Mouse (Mus musculus) midbrain, embryonic 10.5 days (tissue): ENCODE measurements around the gene Kras. TPM values are rescaled to one million over a fixed set of nuclear protein-coding genes. Genes with fewer than 3 reads are reported as not detected.
A peak's percentile ranks its signal among the peaks of the same experiment; 100 is the strongest.

Source experiments
- DNase-seq: peaks from one replicate; pipeline ENCODE4 v3.0.0-alpha.2; 2017; ENCODE audit warnings: low spot score
- H3K27ac ChIP-seq: fragments of 300-500 bp; sonication (generic); replicated peaks from 2 replicates; pipeline ENCODE4 v1.5.1; 2016; ENCODE audit warnings: mild to moderate bottlenecking
- H3K27me3 ChIP-seq: fragments of 300-500 bp; sonication (generic); 2 replicates; pipeline ENCODE4 v1.6.1; 2016; ENCODE audit warnings: low read depth, mild to moderate bottlenecking; ENCODE audit not compliant: poor library complexity, severe bottlenecking
- H3K36me3 ChIP-seq: fragments of 300-500 bp; sonication (generic); 2 replicates; pipeline ENCODE4 v1.6.1; 2016; ENCODE audit warnings: mild to moderate bottlenecking, moderate library complexity
- H3K4me1 ChIP-seq: fragments of 300-500 bp; sonication (generic); 2 replicates; pipeline ENCODE4 v1.6.1; 2016
- H3K4me3 ChIP-seq: fragments of 300-500 bp; sonication (generic); 2 replicates; pipeline ENCODE4 v1.5.1; 2016; ENCODE audit warnings: mild to moderate bottlenecking, moderate library complexity
- H3K9me3 ChIP-seq: fragments of 300-500 bp; sonication (generic); replicated peaks from 2 replicates; pipeline ENCODE4 v1.6.1; 2016; ENCODE audit warnings: mild to moderate bottlenecking
- WGBS: fragments of 180-500 bp; shearing (Covaris S2); methylation state at CpG from one replicate; pipeline ENCODE4 v1.1.7; 2016; 5-methylcytosine and 5-hydroxymethylcytosine counted together
- polyA plus RNA-seq: library from polyadenylated mRNA; unstranded; fragments of >200 nt; fragmentation: Nextera tagmentation; extraction: Ambion mirVana; gene quantifications from 2 replicates; pipeline ENCODE4 v1.2.1, GENCODE M21; 2016

Kras gene
- polyA plus RNA-seq, 1 experiment from 2014 or later, result 102 TPM

DNA sequence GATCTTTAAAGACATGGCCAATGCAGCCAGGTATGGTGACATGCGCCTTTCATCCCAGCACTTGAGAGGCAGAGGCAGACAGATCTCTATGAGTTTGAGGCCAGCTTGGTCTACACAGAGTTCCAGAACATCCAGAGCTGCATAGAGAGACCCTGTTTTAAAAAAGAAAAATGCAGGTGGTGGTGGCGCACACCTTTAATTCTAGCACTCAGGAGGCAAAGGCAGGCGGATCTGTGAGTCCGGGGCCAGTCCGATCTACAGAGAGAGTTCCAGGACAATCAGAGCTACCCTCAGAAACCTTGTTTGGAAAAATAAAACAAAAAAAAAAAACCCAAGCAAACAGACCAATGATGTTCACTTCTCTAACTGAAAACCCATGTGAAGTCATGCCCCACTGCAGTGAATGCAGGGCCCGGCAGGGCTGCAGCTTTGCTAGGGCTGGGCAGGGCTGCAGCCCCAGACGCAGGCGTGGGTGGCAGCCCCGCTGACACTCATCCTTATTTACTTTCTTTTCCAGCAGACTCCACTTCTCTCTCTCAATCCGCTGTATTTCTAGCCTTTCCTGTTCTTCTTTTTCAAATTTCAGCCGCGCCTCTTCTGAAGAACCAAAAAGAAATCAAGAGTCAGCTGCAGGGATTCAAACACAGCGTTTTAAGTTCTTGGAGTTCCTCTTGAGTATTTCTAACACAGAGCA lies 47.5 kb downstream of the Kras start:
- no peaks in the 10 kb centered on the region for H3K9me3 ChIP-seq
- no peaks in the 10 kb centered on the region for H3K4me1 ChIP-seq
- no peak overlapping the region for H3K27ac ChIP-seq
- 82% methylated on average over 13 of the region's 13 CpGs for WGBS
- H3K27me3 ChIP-seq, result no peaks in the 10 kb centered on the region
- H3K4me3 ChIP-seq, result no peak overlapping the region
- no peak for DNase-seq
- H3K36me3 ChIP-seq, result no peaks in the 10 kb centered on the region

DNA sequence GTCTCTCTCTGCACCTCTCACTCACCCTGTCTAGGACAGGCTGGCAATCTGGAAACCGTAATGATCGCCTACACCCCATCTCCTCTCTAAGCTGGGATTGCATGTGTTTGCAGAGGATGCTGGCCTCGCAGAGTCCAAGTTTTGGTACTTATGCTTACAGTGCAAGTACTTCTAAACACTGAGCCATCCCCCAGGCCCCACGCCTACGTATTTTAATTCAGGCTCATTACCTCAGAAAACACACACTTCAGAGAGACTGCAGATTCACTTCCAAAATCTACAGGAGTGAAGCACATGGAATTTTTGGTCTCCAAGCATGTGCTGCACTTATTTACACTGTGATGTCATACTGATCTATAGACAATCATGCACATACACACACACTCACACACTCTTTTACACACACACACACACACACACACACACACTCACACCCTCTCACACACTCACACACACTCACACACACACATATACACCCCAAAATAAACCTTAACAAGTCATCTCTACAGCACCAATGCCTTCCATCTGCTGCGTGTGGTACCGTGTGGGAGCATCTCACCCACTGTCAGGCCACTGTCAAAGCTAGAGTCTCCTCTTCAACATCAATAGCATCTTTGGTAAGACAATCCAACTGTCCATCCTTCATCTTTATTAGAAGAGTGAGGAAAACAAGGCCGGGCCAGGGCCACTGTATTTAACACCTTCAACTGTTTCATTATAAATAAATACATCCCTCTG lies 51.9 kb downstream of the Kras start:
- no peaks in the 10 kb centered on the region for H3K9me3 ChIP-seq
- H3K27me3 ChIP-seq, result no peaks in the 10 kb centered on the region
- H3K36me3 ChIP-seq, result no peaks in the 10 kb centered on the region
- 90% methylated on average over 8 of the region's 8 CpGs for WGBS
- no peak overlapping the region for H3K4me3 ChIP-seq
- DNase-seq, result no peak
- H3K4me1 ChIP-seq, result no peaks in the 10 kb centered on the region
- no peak overlapping the region for H3K27ac ChIP-seq

DNA sequence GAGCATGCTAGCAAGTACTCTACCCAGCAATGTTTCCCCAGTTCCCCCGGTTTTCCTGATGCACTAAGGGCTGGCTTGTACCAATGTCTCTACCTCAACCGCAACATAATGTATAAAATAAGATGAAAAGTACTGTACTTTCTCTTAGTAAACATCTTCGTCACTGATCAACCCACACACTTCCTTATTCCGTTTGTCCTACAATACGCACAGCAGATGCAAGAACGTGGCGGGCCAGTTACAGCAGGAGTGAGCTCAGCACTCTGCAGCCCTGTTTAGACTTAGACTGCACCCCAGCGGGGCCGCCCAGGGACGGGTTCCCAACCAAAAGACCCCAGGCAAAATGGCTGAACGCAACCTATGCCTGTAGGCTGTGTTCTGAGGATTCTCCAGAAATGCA lies 56.6 kb downstream of the Kras start:
- Histone ChIP-seq H3K9me3 (no peaks in the 10 kb centered on the region), H3K4me3 (no peak overlapping the region), H3K36me3 (no peaks in the 10 kb centered on the region), H3K27ac (no peak overlapping the region), H3K27me3 (0 out of 2 replicates have a peak, but pooled peaks cover under 1% of the 10 kb centered on the region), H3K4me1 (no peaks in the 10 kb centered on the region)
- 87% methylated on average over 11 of the region's 11 CpGs for WGBS
- no peak for DNase-seq

DNA sequence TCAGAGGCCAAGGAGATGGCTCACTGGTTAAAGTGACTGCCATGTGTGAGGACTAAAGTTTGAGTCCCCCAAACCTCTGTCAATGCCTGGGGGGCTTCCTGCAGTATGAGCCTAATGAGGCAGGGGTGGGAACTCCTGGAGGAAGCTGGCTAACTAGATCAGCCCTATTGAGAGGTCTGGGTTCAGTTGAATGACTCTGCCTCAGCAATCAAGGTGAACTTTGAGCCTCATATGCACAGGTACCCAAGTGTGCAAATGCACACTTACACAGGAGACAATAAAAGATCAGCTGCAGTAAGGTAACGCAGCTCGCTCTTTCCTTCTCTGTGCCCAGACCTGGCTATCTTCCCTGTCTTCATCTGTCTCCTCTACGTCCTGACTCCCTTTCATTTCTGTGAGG lies 57.0 kb downstream of the Kras start:
- no peak for DNase-seq
- Histone ChIP-seq H3K27ac (no peak overlapping the region), H3K4me3 (no peak overlapping the region), H3K36me3 (no peaks in the 10 kb centered on the region), H3K9me3 (no peaks in the 10 kb centered on the region), H3K4me1 (no peaks in the 10 kb centered on the region), H3K27me3 (0 out of 2 replicates have a peak, but pooled peaks cover 4% of the 10 kb centered on the region)
- WGBS, result 89% methylated on average over 3 of the region's 3 CpGs

DNA sequence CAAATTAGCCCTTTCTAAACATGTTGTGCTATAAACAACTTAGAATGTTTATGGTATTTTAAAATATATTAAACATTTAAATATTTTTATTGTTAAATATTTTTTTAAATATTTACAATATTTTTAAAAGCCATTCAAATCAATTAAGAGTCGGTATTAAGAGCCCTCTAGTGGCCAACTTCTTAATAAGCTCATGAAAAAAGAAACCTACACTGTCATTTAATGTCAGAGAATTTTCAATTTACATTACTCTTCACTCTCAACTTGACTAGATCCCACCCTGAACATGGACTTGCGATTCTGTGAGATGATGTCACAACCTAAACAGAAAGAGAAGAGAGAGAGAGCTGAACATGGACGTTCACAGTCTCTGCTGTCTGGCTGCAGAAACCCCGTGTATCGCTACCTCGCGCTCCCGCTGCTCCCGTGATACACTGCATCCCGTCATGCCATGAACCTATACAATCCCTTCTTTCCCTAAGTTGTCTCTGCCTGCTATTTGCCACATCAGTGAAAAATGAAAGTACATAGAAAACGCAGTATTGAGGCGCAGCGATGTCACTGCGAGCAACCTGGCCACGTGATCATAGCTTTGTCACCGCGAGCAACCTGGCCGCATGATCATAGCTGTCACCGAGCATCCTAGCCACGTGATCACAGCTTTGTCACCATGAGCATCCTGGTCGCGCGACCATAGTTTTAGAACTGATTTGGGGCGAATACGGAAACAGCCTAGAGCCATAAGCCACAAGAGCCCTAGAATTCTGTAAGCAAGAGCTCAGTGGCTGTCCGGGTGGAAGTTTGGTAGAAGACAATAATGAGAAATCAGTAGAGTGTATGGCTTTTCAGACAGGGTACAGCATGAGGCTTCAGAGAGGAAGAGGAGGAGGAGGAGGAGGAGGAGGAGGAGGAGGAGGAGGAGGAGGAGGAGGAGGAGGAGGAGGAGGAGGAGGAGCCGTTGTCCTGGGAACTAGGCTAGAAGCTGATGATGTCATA lies 62.6 kb downstream of the Kras start:
- H3K27ac ChIP-seq, result no peak overlapping the region
- H3K9me3 ChIP-seq, result no peaks in the 10 kb centered on the region
- WGBS, result 73% methylated on average over 27 of the region's 27 CpGs
- no peaks in the 10 kb centered on the region for H3K36me3 ChIP-seq
- H3K4me3 ChIP-seq, result peak overlapping the region; percentile 35
- no peaks in the 10 kb centered on the region for H3K4me1 ChIP-seq
- 0 out of 2 replicates have a peak, but pooled peaks cover 5% of the 10 kb centered on the region for H3K27me3 ChIP-seq
- DNase-seq, result peak; percentile 27

DNA sequence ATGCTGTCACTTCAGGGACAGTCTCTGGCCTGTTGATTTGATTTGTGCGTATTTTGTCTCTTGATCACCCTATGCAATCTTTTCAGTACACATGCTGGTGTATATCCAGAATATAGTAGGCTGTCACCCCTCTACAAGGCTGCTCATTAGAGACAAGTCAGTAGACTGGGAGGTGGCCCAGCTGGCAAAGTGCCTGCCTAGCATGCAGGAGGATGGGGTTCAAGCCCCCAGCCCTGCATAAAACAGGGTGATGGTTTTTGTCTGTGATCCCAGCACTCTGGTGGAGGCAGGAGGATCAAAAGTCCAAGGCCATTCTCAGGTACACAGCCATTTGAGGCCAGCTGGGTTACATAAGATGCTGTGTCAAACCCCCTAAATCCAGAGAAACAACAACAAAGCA lies 63.9 kb downstream of the Kras start:
- Histone ChIP-seq H3K4me1 (no peaks in the 10 kb centered on the region), H3K27me3 (0 out of 2 replicates have a peak, but pooled peaks cover 5% of the 10 kb centered on the region), H3K27ac (no peak overlapping the region), H3K9me3 (no peaks in the 10 kb centered on the region), H3K36me3 (no peaks in the 10 kb centered on the region), H3K4me3 (no peak overlapping the region)
- no peak for DNase-seq
- whole genome bisulfite sequencing, result 85% methylated on average over 1 of the region's 1 CpGs

DNA sequence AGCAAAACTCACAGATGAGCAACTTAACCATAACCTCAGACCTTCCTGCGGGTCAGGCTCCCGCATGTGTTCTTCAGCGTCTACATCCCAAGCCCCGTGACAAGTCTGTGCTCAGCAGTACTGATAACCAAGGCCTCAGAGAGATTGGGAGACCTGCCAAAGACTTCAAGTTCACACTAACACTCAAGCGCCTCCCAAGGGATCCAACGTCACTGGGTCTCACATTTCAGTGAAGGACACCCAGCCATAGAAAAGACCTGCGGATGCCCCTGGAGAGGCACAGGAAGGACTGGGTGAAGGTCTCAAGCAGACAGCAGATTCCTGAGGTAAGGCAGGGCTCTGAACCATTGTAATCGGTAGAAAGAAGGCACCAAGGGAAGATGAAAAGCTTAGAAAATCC lies 68.0 kb downstream of the Kras start:
- Histone ChIP-seq H3K4me1 (peaks cover 16% of the 10 kb centered on the region), H3K9me3 (no peaks in the 10 kb centered on the region), H3K27ac (no peak overlapping the region), H3K4me3 (no peak overlapping the region), H3K36me3 (no peaks in the 10 kb centered on the region), H3K27me3 (peaks cover 10% of the 10 kb centered on the region)
- no peak for DNase-seq
- WGBS, result 85% methylated on average over 8 of the region's 8 CpGs

DNA sequence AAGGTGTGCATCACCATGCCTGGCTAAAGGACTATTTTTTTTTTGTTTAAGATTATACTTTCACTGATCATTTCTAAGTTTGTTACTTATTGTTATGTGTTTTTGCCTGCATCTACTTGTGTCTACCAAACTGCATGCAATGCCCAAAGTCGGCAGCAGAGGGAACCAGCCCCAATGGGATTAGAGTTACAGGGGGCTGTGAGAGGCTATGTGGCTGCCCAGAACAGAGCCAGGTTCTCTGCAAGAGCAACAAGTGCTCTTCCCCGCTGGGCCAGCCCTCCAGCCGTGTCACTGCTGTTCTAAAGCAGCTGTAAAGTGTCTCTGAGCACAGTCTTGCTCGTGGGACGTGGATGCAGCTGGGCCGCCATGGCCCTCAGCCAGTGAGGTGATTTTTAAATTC lies 70.4 kb downstream of the Kras start:
- no peaks in the 10 kb centered on the region for H3K9me3 ChIP-seq
- H3K27me3 ChIP-seq, result peaks cover 33% of the 10 kb centered on the region
- DNase-seq, result peak; percentile 70
- no peaks in the 10 kb centered on the region for H3K36me3 ChIP-seq
- peaks cover 37% of the 10 kb centered on the region for H3K4me1 ChIP-seq
- H3K27ac ChIP-seq, result peak overlapping the region; percentile 52; the same call in 1 of the 2 replicates
- WGBS, result 18% methylated on average over 6 of the region's 6 CpGs
- no peak overlapping the region for H3K4me3 ChIP-seq

DNA sequence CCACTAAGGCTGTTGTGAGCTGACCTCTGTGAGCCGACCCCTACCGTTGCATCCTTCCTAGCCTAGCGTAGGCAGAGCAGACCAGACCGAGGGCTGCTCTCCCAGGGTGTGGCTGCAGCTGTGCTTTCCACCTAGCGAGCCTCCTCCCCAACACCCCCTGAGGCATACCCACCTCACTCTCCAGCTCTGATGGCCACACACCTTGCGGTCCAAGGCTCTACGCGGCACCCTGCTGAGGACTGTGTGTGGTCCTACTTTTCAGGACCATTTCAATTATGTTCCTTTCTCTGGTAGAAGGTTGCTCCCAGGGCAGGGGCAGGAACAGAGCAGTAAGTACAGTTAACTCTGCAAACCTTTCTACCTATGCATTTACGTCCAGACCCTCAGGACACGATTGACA lies 73.6 kb downstream of the Kras start:
- 43% methylated on average over 10 of the region's 10 CpGs for WGBS
- no peak for DNase-seq
- Histone ChIP-seq H3K9me3 (no peaks in the 10 kb centered on the region), H3K27me3 (peaks cover 55% of the 10 kb centered on the region), H3K27ac (no peak overlapping the region), H3K4me3 (no peak overlapping the region), H3K4me1 (peaks cover 66% of the 10 kb centered on the region), H3K36me3 (no peaks in the 10 kb centered on the region)

DNA sequence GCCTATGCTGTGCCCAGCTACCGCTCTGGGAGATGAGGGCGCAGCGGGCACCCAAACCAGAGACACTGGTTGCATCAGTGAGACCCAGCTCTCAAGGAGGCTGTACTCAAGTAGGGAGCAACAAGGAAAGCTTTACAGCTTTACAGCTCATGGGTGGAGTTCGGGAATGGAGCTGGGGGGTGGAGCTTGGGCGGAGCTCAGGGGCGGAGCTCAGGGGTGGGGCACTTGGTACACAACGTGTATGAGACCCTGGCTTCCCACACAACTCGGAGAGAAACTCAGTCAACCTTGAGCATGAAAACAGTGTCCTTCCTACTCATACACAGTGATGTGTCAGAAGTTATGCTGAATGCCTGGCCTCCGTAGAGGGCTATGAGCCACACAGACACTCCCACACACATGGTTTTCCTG lies 74.5 kb downstream of the Kras start:
- no peak overlapping the region for H3K4me3 ChIP-seq
- H3K4me1 ChIP-seq, result peaks cover 66% of the 10 kb centered on the region
- WGBS, result 37% methylated on average over 9 of the region's 9 CpGs
- peaks cover 57% of the 10 kb centered on the region for H3K27me3 ChIP-seq
- H3K9me3 ChIP-seq, result no peaks in the 10 kb centered on the region
- no peak for DNase-seq
- no peak overlapping the region; the same call in 1 of the 2 replicates for H3K27ac ChIP-seq
- H3K36me3 ChIP-seq, result no peaks in the 10 kb centered on the region

DNA sequence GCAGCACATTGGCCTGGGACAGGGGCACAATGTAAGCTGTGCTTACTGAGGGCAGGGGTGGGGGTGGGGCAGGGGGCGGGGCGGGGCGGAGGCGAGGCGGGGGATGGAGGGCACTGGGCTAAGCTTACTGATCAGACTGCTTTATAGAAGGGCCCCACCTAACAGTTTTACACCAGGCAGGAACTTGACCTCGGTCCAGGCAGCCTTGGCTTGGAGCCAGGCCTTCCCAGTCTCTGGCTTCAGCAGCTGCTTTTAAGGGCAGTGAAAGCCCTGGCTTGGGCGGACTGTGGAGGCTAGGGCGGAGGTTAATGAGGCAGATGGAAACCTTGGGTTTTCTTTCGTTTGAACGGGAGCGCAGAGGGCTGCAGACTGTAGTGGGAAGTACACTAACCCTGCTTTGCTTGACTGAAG lies 76.3 kb downstream of the Kras start:
- H3K27ac ChIP-seq, result peak overlapping the region; percentile 68
- DNase-seq, result peak; percentile 63
- no peaks in the 10 kb centered on the region for H3K9me3 ChIP-seq
- H3K36me3 ChIP-seq, result no peaks in the 10 kb centered on the region
- WGBS, result 2% methylated on average over 9 of the region's 11 CpGs
- peaks cover 57% of the 10 kb centered on the region for H3K27me3 ChIP-seq
- H3K4me1 ChIP-seq, result peaks cover 59% of the 10 kb centered on the region
- H3K4me3 ChIP-seq, result peak overlapping the region; percentile 33

DNA sequence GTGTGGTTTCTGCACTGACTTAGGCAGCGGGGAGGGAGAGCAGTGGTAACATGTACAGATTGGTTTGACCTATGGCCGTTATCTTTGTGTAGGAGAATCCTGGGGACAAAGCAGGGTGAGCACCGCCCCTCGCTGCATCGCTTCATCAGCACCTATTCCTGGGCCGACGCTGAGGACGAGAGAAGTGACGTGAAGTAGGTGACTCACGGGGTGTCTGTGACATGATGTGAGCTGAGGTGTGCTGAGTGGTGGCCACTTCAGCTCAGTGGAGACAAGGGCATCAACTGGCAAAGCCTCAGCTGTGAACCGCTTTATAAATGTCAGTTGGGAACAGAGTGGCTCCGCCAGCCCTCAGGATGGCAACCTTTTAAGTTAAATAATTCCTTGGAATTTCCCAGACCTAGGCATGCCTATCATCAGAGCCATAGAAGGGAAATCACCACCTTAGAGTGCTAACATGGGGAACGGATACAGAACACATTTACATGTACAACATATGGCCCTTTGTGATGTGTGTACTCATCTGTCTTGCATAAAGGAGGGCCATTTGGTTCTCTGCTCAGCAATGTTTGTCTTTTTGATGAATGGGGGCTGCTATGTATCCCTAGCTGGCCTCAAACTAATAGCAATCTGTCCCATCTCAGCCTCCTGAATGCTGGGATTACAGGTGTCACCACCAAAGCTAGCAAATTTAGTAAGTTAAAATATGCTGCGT lies 78.0 kb downstream of the Kras start:
- Histone ChIP-seq H3K4me1 (peaks cover 50% of the 10 kb centered on the region), H3K36me3 (no peaks in the 10 kb centered on the region), H3K27ac (0 out of 2 replicates have a peak overlapping the region, but pooled peaks have one; percentile 15), H3K9me3 (no peaks in the 10 kb centered on the region), H3K27me3 (peaks cover 47% of the 10 kb centered on the region), H3K4me3 (no peak overlapping the region)
- DNase-seq, result no peak
- 80% methylated on average over 14 of the region's 14 CpGs for WGBS
